Mouse (Mus musculus) testis, postnatal 10 days (tissue): ENCODE measurements around the gene Dck.

ENCODE experiments used
- DNase-seq: peaks from one replicate; pipeline ENCODE4 v3.0.0; 2021; ENCODE audit warnings: low spot score

Gene Dck

DNA sequence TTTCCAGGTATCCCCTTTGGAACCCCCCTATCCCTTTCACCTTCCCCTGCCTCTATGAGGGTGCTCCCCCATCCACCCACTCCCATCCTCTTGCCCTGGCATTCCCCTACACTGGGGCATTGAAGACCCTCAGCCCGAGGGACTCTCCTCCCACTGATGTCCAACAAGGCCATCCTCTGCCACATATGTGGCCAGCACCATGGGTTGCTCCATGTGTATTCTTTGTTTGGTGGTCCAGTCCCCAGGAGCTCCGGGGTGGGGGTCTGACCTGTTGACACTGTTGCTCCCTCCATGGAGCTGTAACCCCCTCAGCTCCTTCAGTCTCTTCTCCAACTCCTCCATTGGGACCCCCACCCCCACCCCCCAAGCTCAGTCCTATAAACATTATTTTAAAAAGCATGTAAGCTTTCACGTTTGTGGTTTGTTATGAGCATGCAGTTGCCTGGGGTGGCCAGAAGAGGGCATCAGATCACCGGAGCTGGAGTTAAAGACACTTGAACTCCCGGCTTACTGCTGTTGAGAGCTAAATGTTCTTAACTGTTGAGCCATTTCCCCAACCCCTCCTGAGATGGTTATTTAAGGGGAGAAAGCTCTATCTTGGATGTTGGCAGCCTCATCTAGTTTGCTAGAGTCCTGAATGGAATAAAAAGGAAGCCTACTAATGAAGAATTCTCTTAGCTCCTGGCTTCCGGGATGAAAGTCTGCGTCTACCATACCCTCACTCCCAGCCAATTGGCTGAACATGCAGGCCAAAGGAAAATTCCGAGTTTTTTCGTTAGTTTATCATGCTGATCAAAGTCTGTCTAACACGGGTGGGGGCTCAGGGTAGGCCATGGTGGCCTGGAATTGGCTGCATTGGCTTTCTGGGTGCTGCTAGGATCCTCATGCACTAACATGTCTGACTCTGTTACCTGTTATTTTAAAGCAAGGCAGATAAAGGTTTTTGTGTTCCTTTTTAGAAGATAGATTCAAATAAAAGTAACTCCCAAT, 26.8 kb downstream of the Dck start:
- DNase-seq, result peak; percentile 57

DNA sequence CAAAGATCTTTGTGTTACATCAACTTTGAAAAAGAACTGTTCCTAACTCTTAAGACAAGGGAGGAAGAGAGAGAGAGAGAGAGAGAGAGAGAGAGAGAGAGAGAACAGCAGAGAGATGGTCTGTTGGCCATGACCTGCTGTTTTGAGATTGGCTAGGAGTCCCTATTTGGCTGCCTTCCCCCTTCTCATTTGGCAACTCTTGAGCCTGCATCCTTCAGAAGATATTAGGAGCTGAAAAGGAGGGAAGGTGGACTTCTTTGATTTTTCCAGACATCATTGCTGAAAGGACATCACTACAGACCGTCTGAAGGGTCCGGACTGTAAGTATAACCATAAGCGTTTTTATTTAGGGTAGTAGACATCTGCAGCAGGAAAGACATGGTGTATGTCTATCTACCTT, 28.9 kb downstream of the Dck start:
- no peak for DNase-seq

DNA sequence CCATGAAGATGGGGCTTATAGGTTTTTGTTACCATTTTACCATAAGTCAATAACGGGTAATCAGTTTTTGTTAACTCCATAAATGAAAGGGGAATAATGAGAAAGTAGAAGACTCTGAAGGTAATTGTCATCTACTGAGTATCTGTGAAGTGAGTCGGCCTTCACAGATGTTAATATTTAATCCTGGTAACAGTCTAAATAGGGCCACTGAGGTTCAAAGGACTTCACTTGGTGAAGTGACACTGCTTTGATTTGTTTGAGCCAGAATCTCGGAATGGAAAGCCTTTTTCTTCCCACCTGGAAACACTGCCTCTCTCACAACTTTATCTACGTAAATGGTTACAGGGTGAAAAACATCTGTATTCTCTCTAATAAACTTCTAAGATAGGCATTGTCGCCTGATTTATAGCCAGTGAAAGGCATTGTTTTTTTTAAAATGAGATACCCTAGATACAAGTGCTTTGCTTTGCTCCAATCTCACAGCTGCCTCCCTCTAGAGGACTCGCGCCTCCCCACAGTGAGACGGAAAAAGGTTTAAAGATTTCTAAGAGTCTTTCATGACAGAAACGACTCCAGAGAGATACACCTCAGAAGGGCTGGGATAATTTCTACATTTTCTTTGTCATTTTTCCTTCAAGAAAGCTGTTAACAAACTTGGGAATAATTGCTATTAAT, 31.3 kb downstream of the Dck start:
- DNase-seq, result no peak

DNA sequence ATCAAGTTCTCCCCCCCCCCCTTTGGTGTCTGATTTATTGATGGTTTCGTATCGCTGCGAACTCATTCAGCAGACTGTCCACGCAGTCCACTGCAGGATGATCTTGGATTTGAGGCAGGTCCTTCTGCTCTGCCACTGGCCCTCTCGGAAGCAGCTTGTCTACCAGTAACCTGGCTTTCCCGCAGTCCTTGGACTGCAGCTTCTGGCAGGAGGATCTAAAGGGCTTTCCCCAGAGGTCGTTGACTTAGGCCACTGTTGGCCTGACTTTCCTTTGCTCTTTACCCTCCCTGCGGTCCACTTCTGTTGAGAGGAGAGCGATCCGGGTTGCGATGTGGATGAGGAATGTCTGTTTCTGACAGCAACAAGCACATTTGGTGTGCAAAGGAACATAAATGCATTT, 31.8 kb downstream of the Dck start:
- DNase-seq, result no peak

DNA sequence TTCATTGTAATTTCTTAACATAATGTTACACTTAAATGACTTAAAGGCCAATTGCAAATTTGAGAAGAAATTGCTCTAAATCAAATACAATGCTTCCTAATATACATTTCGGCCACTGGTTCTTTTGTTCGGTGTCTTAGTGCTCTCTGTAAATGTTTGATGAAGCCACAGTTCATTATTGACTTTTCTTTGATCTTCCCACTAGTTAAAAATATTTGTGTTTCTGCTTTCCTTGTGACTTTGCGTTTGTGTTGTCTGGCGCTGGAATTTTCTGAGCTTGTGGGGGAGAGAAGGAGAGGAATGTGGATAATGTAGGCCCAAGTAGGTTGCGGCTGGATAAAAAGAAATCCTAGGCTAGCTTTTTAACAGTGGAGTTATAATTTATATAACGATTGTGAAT, 32.3 kb downstream of the Dck start:
- DNase-seq, result no peak

DNA sequence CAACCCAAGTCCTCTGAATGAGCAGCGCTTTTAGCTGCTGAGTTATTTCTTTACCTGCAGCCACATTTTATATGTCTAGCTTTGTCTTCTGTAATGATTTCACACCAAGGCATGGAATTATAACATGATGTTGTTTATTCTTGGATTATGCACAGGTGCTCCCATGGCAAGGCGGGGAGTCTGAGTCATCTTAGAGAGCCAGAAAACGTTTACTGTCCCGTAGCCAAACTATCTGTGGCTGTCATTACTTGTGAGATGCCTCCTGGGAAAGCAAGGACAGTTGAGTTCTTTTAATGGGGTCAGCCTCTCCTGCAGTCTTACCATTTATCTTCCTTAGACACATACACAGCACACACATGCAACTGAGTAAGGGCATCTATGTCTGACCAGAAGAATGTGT, 40.8 kb downstream of the Dck start:
- DNase-seq, result no peak

DNA sequence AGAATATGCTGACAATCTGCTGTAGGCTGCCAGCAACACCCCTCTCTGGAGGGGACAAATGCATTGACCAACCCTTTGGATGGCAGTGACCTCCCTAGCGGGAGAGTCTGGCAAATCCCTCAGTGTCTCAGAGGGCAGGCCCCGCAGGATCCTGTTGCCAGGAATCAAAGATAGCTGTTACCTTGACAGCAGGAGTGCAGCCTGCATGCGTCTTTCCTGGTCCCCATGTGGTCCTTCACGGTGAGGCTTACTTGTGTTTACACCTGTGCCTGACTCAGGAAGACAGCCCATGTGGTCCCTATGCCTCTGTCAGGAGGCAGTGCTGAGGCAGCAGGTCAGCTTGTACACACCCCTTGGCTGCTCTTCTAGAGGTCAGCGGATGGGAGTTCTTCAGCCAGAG, 41.5 kb downstream of the Dck start:
- no peak for DNase-seq

DNA sequence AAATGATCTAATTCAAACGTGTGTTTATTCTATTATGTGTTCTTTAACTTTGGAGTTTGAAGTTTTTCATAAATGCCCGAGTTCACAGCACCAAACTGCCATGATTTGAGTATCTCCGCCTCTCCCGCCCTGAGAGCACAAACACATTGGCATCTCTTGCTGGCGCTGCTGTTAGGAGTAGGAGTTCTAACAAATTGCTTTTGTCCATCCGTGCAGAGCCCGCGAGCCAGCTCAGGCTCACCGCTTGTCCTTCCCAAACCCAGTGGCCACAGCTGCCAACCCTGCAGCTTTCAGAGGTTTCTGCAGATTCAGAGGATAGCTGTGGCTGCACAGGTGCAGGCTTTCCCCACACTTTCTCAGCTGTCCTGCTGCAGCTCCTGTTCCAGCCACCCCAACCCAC, 42.5 kb downstream of the Dck start:
- no peak for DNase-seq

DNA sequence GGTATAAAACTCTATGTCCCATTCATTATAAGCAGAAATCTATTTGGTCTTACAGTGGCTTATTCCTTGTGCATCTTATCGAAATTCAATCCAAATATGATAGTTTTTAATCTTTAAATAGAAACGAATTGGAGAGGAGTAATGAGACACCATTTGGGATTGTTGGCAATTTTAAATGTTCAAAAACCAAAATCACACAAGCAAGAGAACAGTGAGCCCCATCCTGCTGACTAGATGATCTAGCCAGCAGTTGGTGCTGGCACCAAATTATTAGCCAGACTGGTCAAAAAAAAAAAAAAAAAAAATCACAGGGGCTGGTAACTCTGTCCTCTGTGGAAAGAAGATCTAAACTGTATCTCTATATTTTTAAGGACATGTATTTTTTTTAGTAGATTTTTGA, 48.4 kb downstream of the Dck start:
- no peak for DNase-seq

DNA sequence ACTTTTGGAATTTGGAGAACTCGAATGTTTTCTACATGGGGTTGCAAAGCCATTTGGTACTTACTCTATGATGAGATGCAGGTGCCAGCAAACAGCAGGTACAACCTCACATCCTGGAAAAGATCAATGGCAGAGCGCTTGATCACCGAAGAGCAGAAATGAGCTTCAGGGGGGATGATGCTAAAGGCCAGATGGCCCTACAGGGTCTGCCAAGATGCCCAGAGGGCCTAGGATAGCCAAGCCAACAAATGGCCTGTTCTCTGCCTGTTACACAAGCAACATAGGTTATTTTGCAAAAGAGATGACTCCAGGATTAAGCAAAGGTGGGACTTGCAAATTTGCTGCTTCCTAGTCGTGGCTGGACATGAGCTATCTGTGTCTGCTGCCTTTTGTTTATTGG, 49.8 kb downstream of the Dck start:
- no peak for DNase-seq

DNA sequence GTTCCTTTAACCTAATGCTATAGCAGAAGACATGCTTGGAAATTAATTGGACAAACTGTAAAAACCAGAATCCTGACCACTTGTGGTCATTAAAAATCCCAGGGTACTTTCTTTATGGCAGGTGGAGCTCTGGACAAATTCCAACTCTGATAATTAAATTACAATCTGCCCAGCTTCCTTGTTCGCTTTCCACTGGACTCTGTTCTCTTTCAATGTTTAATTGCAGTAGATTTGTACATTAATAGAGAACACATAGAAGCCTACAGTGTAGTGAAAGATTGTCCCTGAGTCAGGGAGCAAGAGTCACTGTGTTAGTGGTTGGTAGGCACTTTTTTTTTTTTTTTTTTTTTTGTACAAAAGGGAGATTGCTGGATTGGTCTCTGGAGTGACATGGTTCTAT, 56.7 kb downstream of the Dck start:
- DNase-seq, result no peak

DNA sequence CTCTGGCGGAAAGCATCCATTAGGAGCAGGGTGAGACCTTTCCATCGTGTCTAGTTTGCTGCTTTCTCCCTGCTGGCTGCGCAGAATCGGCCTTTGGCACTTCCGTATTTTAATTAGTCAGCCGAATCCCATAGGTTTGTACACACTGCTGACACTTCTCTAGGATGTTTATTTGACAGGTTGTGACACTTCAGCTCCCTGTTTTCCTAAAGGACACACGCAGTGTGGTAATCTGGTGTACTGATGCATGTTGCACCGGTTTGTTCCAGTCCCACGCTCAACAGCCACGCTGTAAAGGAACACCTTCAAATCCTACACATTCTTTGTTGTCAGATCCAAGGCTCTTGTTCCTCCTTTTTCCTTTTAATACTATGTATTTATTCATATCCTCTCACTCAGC, 60.0 kb downstream of the Dck start:
- no peak for DNase-seq

DNA sequence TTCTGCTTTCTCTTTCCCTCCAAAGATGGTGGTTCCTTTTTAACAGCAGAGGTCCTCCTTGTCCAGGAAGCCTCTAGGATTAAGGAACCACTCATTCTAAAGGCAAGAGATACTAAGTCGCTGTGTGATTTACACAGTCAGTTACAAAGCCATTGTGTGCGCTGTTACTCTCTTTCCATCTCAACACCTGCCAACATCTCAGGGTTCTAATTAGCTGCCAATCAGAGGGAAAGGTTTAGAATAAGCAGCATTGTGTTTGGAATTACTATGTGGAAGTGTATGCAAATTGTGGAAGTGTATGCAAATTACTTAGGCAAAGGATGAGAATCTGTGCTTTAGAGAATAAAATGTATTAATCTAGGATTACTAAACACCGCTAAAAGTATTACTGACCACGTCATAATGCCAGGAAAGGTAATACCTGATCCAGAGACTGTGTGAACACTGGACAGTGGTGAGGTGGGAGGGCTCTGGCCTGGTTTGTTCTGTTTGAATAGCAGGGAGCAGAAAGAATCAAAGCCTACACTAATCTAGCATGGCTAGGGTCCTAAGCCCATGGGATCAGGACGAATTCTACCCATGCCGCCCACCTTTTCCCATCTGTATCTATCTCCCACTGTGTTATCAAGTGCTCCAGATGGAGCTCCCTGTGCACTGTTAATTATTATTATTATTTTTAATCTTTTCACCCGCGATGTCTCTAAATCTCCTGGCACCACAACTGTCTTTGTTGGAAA, 65.2 kb downstream of the Dck start:
- no peak for DNase-seq

DNA sequence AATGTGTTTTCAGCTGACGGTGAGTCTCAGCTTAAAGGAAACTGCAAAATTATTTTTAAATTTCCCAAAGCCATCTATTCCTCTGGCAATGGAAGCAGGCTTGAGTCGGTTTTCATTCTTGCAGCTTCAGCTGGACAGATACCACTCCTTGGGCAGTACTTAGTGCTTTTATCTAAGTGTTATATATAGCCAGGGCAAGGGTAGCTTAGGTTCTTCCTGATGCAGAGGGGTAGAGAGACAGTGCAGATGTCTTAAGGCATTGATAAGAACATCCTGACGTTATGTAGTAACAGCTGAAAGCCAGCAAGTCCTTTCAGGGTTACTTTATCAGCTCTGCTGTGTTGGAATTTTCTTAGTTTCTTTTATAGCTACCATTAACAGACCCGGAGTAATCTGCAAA, 66.1 kb downstream of the Dck start:
- no peak for DNase-seq

DNA sequence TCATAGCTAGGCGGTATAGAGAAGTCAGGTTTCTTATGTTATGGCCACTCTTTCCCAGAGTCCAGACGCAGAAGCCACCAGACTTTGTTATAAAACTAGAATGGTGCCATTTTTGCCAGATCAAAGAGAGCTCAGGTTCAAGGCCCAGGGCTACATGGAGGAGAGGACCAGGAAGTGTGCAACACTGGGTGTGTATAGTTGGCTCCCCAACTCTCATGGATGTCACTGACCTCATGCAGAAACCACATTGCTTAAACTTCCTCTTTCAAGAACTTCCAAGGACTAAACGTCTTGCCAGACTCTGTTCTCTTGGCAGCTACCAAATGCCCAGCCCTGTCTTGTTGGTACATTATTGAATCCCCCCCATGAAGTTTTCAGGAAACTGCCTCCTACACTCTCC, 67.1 kb downstream of the Dck start:
- no peak for DNase-seq
